Mouse (Mus musculus): ENCODE measurements around the gene Tfap4. TPM values are rescaled to one million over a fixed set of nuclear protein-coding genes. Genes with fewer than 3 reads are reported as not detected.

The Tfap4 gene
- polyA plus RNA-seq, 1 experiment from 2014 or later, result 16.1 TPM

DNA sequence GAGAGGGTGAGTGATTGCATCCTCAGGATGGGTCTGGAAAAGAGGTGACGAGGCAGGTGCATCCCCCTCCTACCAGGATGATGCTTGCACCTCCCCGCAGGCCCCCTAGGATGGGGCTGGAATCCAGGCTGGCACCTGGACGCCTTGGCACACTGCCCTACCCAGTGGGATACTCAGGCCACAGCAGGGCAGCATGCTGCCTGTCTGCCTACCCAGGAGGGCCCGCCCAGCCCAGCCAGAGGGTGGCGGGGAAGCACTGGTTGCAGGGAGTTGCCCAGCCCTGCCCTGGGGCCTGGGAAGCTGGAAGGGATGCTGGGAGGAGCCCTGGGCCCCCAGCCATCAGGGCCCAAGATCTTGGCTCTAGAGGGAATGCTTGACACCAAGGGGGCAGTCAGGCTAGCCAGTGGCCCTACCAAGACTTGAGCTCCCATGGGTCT is 35.9 kb upstream of the Tfap4 start:
- Histone ChIP-seq H3K27ac (ENCODE audit: low read depth, low read length) (peak overlapping the region; percentile 97), H3K4me2 (ENCODE audit: low read depth) (peak overlapping the region; percentile 99), H3K4me1 (ENCODE audit: control insufficient read depth, insufficient read depth, low read length) (peaks cover 50% of the 10 kb centered on the region), H3K9ac (ENCODE audit: low read length) (peak overlapping the region; percentile 94), H3K27me3 (ENCODE audit: control insufficient read depth, insufficient read depth, low read length) (no peaks in the 10 kb centered on the region), H3K36me3 (ENCODE audit: control insufficient read depth, insufficient read depth, low read length) (no peaks in the 10 kb centered on the region; the same call in 1 of the 2 replicates), H3K4me3 (ENCODE audit: low read depth, low read length) (peak overlapping the region; percentile 91), H3K9me3 (ENCODE audit: control insufficient read depth, low read length) (no peaks in the 10 kb centered on the region)
- 4% methylated on average over 5 of the region's 5 CpGs for WGBS
- ATAC-seq (ENCODE audit: insufficient read depth, low FRiP score, low TSS enrichment) (peak; percentile 18), DNase-seq (ENCODE audit: low spot score) (peak; percentile 37)

DNA sequence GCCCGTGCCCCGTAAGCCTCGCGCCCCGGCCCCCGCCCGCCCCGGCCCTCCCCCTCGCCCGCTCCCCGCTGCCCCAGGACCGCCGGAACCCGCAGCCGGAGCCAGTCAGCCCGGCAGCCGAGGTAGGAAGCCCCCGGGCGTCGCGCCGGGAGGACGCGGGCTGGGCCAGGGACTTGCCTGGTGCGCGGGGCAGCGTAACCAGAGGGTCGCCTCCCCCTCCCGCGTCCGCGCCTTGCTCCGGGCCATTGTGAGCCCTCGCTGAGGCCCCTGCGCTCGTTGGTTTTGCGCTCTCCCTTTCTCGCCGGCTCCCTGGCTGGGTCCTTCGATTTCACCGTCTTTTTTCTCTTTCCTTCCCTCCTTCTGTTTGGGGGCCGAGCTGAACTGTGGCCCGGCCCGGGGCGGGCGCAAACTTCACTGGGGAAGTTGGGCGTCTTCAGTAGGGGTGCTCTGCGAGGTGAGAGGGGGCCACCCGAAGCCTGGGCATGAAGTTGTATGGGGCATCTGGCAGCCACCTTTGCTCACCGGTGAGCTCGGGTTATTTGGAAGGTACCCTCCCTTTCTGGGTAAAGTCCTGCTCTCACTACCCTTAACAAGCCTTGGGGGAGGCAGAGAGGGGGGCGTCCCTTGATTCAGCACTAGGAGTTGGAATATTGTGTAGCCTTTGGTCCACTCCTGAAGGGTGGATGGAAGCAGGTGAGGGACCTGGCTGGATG is 35.3 kb upstream of the Tfap4 start:
- WGBS, result 1% methylated on average over 36 of the region's 52 CpGs
- ATAC-seq (ENCODE audit: insufficient read depth, low FRiP score, low TSS enrichment), result peak; percentile 1
- peak overlapping the region; percentile 99 for H3K4me2 ChIP-seq (ENCODE audit: low read depth)
- no peaks in the 10 kb centered on the region for H3K9me3 ChIP-seq (ENCODE audit: control insufficient read depth, low read length)
- H3K36me3 ChIP-seq (ENCODE audit: control insufficient read depth, insufficient read depth, low read length), result no peaks in the 10 kb centered on the region; the same call in 1 of the 2 replicates
- no peaks in the 10 kb centered on the region for H3K27me3 ChIP-seq (ENCODE audit: control insufficient read depth, insufficient read depth, low read length)
- peak overlapping the region; percentile 97 for H3K27ac ChIP-seq (ENCODE audit: low read depth, low read length)
- H3K4me3 ChIP-seq (ENCODE audit: low read depth, low read length), result peak overlapping the region; percentile 91
- DNase-seq (ENCODE audit: low spot score), result peak; percentile 63
- peaks cover 44% of the 10 kb centered on the region for H3K4me1 ChIP-seq (ENCODE audit: control insufficient read depth, insufficient read depth, low read length)
- H3K9ac ChIP-seq (ENCODE audit: low read length), result peak overlapping the region; percentile 94

DNA sequence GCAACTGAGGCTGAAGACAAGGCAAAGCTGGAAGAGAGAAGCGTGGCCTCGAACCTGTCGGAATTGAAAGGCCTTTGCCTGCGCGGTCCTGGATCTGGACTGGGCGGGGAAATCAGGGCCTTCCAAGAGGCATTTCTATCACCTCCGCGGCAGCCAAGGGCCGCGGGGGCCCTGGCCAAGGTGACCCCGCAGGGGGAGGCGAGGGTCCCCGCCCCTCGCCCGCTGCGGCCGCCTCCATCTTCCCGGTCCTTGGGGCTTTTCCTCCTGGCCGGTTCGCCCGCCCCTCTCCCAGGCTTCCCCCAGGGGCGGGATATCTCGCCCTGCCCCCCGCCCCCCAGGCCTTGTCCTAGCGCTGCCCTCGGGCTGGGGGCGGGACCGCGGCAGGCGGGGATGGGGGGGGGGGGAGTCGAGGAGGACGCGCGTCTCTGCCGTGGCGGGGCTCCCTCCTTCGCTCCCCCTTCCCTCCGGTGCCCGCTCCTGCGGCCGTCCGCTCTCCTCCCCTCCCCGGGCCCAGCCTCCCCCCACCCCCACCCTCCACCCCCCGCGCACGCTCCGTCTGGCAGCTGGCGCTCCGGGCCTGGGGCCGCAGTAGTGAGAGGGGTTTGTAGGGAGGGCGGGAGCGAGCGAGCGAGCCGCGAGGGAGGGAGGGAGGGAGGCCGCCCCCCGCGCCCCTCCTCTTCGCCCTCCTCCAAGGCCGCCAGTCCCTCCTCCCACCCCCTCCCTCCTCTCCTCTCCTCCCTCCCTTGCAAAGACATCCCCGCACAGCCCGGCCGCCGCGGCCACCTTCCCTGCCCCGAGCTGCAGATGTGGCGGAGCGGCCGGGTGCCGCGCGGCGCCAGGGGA is 34.5 kb upstream of the Tfap4 start, which contains the start of gene Glis2:
TSS of gene Glis2 (plus strand) at position 743 of the 843 bp plus-strand sequence.
- DNase-seq (ENCODE audit: low spot score) (peak; percentile 91), ATAC-seq (ENCODE audit: insufficient read depth, low FRiP score, low TSS enrichment) (peak; percentile 82)
- Histone ChIP-seq H3K36me3 (ENCODE audit: control insufficient read depth, insufficient read depth, low read length) (no peaks in the 10 kb centered on the region; the same call in 1 of the 2 replicates), H3K27ac (ENCODE audit: low read depth, low read length) (peak within 1 kb of the TSS; percentile 97), H3K27me3 (ENCODE audit: control insufficient read depth, insufficient read depth, low read length) (no peaks in the 10 kb centered on the region), H3K4me3 (ENCODE audit: low read depth, low read length) (peak within 1 kb of the TSS; percentile 91), H3K9ac (ENCODE audit: low read length) (peak within 1 kb of the TSS; percentile 94), H3K9me3 (ENCODE audit: control insufficient read depth, low read length) (no peaks in the 10 kb centered on the region), H3K4me1 (ENCODE audit: control insufficient read depth, insufficient read depth, low read length) (peaks cover 37% of the 10 kb centered on the region), H3K4me2 (ENCODE audit: low read depth) (peak within 1 kb of the TSS; percentile 99)
- under 1% methylated on average over 14 of the region's 74 CpGs for WGBS

DNA sequence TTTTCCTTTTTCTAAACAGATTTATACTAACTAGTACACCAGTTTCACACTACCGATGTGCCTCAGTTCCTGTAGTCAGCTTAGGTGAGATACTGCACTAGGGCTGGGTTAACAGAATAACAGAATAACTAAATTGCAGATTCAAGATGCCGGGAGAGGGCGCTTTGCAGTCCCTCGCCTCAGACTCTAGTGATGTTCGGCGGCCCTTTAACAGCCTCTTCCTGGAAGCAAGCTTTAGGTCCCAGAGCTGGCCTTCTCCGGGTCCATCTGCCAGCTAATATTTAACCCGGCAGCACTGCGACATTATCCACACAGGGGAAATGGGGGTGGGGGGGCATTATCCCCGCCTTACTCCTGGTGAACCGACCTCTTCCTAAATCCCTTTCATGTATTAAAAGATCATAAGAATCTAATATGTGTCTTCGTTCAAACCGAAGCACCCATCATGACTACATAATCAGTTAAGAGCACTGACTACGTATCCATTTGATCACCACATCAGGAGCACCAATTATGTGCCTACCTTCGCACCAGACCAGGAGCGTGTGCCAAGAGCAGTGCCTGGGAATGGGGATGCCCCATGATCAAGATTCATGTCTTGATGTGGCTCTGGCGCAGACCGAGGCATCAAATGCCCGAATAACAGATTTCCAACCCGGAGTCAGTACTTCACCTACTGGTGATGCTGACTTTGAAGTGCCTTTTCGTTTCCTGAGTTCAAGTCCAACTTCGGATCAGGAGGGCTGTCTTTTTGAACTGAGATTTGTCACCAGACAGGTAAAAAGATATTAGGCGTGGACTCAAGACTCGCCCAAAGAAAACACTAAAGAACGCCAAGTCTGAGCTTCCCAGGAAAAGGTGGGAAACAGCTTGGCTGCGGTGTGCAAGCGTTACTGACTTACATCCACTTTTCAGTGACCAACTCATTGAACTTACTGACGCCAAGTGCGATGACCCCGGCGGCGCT is 33.5 kb upstream of the Tfap4 start:
- H3K36me3 ChIP-seq (ENCODE audit: control insufficient read depth, insufficient read depth, low read length), result no peaks in the 10 kb centered on the region; the same call in 1 of the 2 replicates
- WGBS, result 16% methylated on average over 32 of the region's 32 CpGs
- no peaks in the 10 kb centered on the region for H3K9me3 ChIP-seq (ENCODE audit: control insufficient read depth, low read length)
- H3K27ac ChIP-seq (ENCODE audit: low read depth, low read length), result peak overlapping the region; percentile 97
- H3K4me3 ChIP-seq (ENCODE audit: low read depth, low read length), result peak overlapping the region; percentile 91
- H3K4me1 ChIP-seq (ENCODE audit: control insufficient read depth, insufficient read depth, low read length), result peaks cover 27% of the 10 kb centered on the region
- H3K27me3 ChIP-seq (ENCODE audit: control insufficient read depth, insufficient read depth, low read length), result no peaks in the 10 kb centered on the region
- H3K9ac ChIP-seq (ENCODE audit: low read length), result peak overlapping the region; percentile 71
- DNase-seq (ENCODE audit: low spot score) (peak; percentile 59), ATAC-seq (ENCODE audit: insufficient read depth, low FRiP score, low TSS enrichment) (no peak)
- peak overlapping the region; percentile 99 for H3K4me2 ChIP-seq (ENCODE audit: low read depth)

DNA sequence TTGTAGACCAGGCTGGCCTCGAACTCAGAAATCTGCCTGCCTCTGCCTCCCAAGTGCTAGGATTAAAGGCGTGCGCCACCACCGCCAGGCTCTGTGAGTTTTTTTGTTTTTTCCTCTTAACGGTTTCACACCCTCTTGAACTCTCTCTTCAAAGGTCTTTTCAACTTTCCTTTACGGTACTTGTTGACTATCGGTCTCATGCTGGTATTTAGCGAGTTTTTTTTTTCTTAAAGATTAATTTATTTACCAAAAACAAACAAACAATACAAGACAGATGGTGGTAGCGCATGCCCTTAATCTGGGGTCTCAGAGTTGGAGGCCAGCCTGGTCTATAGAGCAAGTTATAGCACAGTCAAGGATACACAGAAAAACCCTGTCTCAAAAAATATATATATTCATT is 30.6 kb upstream of the Tfap4 start:
- Histone ChIP-seq H3K36me3 (ENCODE audit: control insufficient read depth, insufficient read depth, low read length) (no peaks in the 10 kb centered on the region; the same call in 1 of the 2 replicates), H3K27me3 (ENCODE audit: control insufficient read depth, insufficient read depth, low read length) (no peaks in the 10 kb centered on the region), H3K4me1 (ENCODE audit: control insufficient read depth, insufficient read depth, low read length) (peaks cover 11% of the 10 kb centered on the region), H3K4me3 (ENCODE audit: low read depth, low read length) (no peak overlapping the region), H3K27ac (ENCODE audit: low read depth, low read length) (no peak overlapping the region), H3K9me3 (ENCODE audit: control insufficient read depth, low read length) (no peaks in the 10 kb centered on the region), H3K4me2 (ENCODE audit: low read depth) (no peak overlapping the region), H3K9ac (ENCODE audit: low read length) (no peak overlapping the region)
- ATAC-seq (ENCODE audit: insufficient read depth, low FRiP score, low TSS enrichment), result no peak
- WGBS, result 96% methylated on average over 9 of the region's 9 CpGs
- DNase-seq (ENCODE audit: low spot score), result no peak

DNA sequence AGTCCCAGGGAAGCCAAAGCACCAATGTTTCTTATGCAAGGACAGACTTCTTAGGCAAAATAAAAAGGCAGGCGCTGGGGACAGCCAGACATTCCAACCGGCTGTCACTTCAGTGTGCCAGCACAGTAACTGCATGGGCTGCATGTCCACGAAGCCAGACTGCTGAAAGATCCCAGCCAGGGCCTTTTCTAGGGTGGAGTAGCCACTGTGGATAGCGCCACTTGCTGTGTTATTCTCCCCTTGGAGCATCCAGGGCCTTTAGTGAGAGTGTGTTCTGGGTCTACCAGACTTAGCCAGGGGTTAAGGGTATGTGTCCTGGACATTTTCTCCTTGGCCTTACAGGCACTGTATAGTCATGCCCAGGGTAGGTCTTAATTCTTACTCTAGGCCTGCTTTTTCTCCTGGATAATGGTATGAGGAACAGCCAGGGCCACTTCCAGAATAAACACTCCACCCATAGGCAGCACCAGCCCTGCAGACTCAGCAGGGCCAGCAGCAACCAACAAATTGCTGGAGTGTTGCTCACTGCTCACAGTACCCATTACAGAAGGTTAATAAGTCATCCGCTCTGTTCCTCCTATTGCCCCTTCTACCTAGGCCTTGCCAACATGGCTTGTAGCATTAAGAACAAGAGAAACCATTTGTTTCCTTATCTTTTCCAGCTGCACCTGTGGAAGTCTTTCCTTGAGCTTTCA is 28.0 kb upstream of the Tfap4 start:
- DNase-seq (ENCODE audit: low spot score) (no peak), ATAC-seq (ENCODE audit: insufficient read depth, low FRiP score, low TSS enrichment) (no peak)
- H3K4me1 ChIP-seq (ENCODE audit: control insufficient read depth, insufficient read depth, low read length), result peaks cover 11% of the 10 kb centered on the region
- peak overlapping the region; percentile 76 for H3K27ac ChIP-seq (ENCODE audit: low read depth, low read length)
- no peak overlapping the region for H3K9ac ChIP-seq (ENCODE audit: low read length)
- H3K36me3 ChIP-seq (ENCODE audit: control insufficient read depth, insufficient read depth, low read length), result no peaks in the 10 kb centered on the region; the same call in 1 of the 2 replicates
- H3K4me3 ChIP-seq (ENCODE audit: low read depth, low read length), result no peak overlapping the region
- WGBS, result 62% methylated on average over 5 of the region's 5 CpGs
- no peaks in the 10 kb centered on the region for H3K9me3 ChIP-seq (ENCODE audit: control insufficient read depth, low read length)
- H3K27me3 ChIP-seq (ENCODE audit: control insufficient read depth, insufficient read depth, low read length), result no peaks in the 10 kb centered on the region
- H3K4me2 ChIP-seq (ENCODE audit: low read depth), result no peak overlapping the region

DNA sequence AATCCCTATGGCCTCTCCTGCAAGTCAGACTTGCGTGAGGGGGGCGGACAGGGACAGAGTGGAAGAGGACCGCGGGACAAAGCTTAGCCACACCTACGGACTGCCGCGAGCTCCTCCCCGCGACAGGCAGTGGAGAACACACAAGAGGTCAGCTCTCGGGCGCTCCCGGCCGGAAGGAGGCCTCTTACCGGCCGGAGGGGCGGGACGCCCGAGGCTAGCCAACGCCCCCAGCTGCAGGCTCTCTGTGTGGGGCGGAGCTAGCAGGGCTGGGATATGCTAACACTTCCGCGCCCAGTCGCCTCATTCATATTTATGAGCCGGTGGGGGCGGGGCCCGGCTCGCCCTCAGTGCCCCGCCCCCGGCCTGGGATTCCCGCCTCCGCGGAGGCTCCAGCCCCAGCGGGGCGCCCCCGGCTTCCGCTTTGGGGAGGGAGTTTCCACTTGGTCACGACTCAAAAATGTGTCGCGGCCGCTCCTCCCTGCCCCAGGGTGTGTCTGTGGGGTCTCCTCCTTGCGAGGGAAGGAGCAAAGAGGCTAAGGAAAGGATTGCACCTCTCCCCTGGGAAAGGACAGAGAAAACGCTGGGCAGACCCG is 27.0 kb upstream of the Tfap4 start:
- Histone ChIP-seq H3K4me2 (ENCODE audit: low read depth) (peak overlapping the region; percentile 57), H3K9ac (ENCODE audit: low read length) (peak overlapping the region; percentile 60), H3K27me3 (ENCODE audit: control insufficient read depth, insufficient read depth, low read length) (no peaks in the 10 kb centered on the region), H3K4me1 (ENCODE audit: control insufficient read depth, insufficient read depth, low read length) (peaks cover 11% of the 10 kb centered on the region), H3K9me3 (ENCODE audit: control insufficient read depth, low read length) (no peaks in the 10 kb centered on the region), H3K27ac (ENCODE audit: low read depth, low read length) (peak overlapping the region; percentile 76), H3K36me3 (ENCODE audit: control insufficient read depth, insufficient read depth, low read length) (no peaks in the 10 kb centered on the region; the same call in 1 of the 2 replicates), H3K4me3 (ENCODE audit: low read depth, low read length) (peak overlapping the region; percentile 34)
- ATAC-seq (ENCODE audit: insufficient read depth, low FRiP score, low TSS enrichment), result peak; percentile 97
- WGBS, result under 1% methylated on average over 42 of the region's 43 CpGs
- peak; percentile 99 for DNase-seq (ENCODE audit: low spot score)
